Mouse (Mus musculus): ENCODE measurements at regions not wholly inside any gene's neighbourhood (a gene's known extent, or its start where the extent isn't known, plus 50 kb on each side); places are given as distances from the start of the nearest gene placed in this dataset.

GRCm38 (mm10) chr1:61103581-61103980 is 125.9 kb downstream of the Icos start:
- TF ChIP-seq CHD2 (IDR thresholded peaks at IDR 0.05; ENCODE audit: low read depth, low read length) (no peak), HCFC1 (IDR thresholded peaks at IDR 0.05; ENCODE audit: borderline replicate concordance, insufficient read depth, low read length) (no peak), ZNF384 (IDR thresholded peaks at IDR 0.05; ENCODE audit: low read depth, low read length) (no peak), MAFK (IDR thresholded peaks at IDR 0.05; ENCODE audit: insufficient read depth, low read depth, low read length) (no peak)

Measured in ES-E14 (cell line).